36 mouse cellular contexts compared by ENCODE assay signal in the genomic region with DNA sequence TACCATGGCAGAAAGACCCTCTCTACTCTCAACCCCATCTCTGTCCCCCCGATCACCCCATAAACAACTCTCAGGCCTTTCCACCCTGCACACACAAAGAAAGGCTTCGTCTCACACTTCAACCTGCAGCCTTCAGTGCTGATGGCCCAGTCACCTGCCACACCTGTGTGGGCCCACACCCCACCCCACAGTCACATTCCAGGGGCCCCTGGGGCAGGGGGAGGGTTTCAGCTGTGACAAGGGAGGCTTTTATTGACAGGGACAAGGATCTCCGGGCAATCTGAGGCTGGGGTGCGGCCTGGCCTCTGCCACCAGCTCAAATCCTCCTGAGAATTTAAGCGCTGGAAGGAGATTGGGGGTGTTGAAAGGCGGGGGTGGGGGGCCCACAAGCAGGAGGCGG. TPM values are rescaled to one million over a fixed set of nuclear protein-coding genes. Genes with fewer than 3 reads are reported as not detected.
DNase-seq lines count a peak whose midpoint lies in the region; ATAC-seq and TF ChIP-seq lines count a peak whose summit lies in the region.
"Had no signal": no experiment of that assay in that cellular context is flagged by ENCODE, and none has a peak within 500 bp of the region (broad histone marks: within the 10 kb centered on the region; RNA-seq: fewer than 3 reads in every experiment).

No protein-coding gene starts in this region.

- TF ChIP-seq CTCF in intestine, postnatal 0 days (IDR thresholded peaks at IDR 0.05; ENCODE audit: low read depth), result no peak
- TF ChIP-seq CTCF in stomach, postnatal 0 days (IDR thresholded peaks at IDR 0.05; ENCODE audit: low read depth), result no peak

- peak overlapping the region; percentile 20; the same call in 1 of the 2 replicates for H3K9ac ChIP-seq in lung, embryonic 16.5 days (ENCODE audit: low read length)
- H3K9ac ChIP-seq in embryonic facial prominence, embryonic 15.5 days, result no peak overlapping the region
- no peak overlapping the region for H3K9ac ChIP-seq in intestine, postnatal 0 days (ENCODE audit: low read depth, low read length)
- no peak overlapping the region for H3K9ac ChIP-seq in stomach, postnatal 0 days (ENCODE audit: low read length)
- H3K9ac ChIP-seq: forebrain, embryonic 12.5 days; hindbrain, embryonic 15.5 days; midbrain, embryonic 12.5 days had no signal

- no peak for DNase-seq in lung, postnatal 4 days
- DNase-seq in stomach, postnatal 0 days (ENCODE audit: low spot score), result peak; percentile 83
- no peak for DNase-seq in spleen, adult 12 weeks (ENCODE audit: low spot score)
- DNase-seq: B cell, adult 2 months; cerebellum, adult 11 months; cerebellum, adult 9-11 months; gastrocnemius, postnatal 36 days; kidney, adult 11 months; kidney, postnatal 4 days; layer of hippocampus, adult 9-11 months; left cerebral cortex, postnatal 4 days; liver; thymus, adult 2 months had no signal

- H3K27ac ChIP-seq in lung, embryonic 16.5 days (ENCODE audit: low read length), result peak overlapping the region; percentile 71
- H3K27ac ChIP-seq in embryonic facial prominence, embryonic 15.5 days (replicated peaks), result peak overlapping the region; percentile 44; the same call in 1 of the 2 replicates
- peak overlapping the region; percentile 29; the same call in 1 of the 2 replicates for H3K27ac ChIP-seq in intestine, postnatal 0 days (ENCODE audit: low read depth, low read length)
- H3K27ac ChIP-seq in stomach, postnatal 0 days (replicated peaks), result peak overlapping the region; percentile 70
- H3K27ac ChIP-seq: forebrain, embryonic 12.5 days; hindbrain, embryonic 15.5 days; midbrain, embryonic 12.5 days had no signal

- H3K36me3 ChIP-seq in lung, embryonic 16.5 days (ENCODE audit: control insufficient read depth, insufficient read depth, low read length), result no peaks in the 10 kb centered on the region
- no peaks in the 10 kb centered on the region for H3K36me3 ChIP-seq in embryonic facial prominence, embryonic 15.5 days
- H3K36me3 ChIP-seq in intestine, postnatal 0 days (ENCODE audit: control insufficient read depth, insufficient read depth), result no peaks in the 10 kb centered on the region
- no peaks in the 10 kb centered on the region for H3K36me3 ChIP-seq in stomach, postnatal 0 days (ENCODE audit: control insufficient read depth, insufficient read depth, low read length)
- H3K36me3 ChIP-seq: forebrain, embryonic 12.5 days; G1E; hindbrain, embryonic 15.5 days; midbrain, embryonic 12.5 days had no signal

- no peak overlapping the region for H3K4me2 ChIP-seq in lung, embryonic 16.5 days (ENCODE audit: low read depth, low read length)
- no peak overlapping the region for H3K4me2 ChIP-seq in embryonic facial prominence, embryonic 15.5 days (replicated peaks)
- no peak overlapping the region for H3K4me2 ChIP-seq in intestine, postnatal 0 days (replicated peaks; ENCODE audit: low read depth)
- no peak overlapping the region for H3K4me2 ChIP-seq in stomach, postnatal 0 days (replicated peaks; ENCODE audit: low read depth)
- H3K4me2 ChIP-seq: forebrain, embryonic 12.5 days; hindbrain, embryonic 15.5 days; midbrain, embryonic 12.5 days had no signal

- H3K4me1 ChIP-seq in lung, embryonic 16.5 days (replicated peaks; ENCODE audit: control insufficient read depth, insufficient read depth, low read length), result peaks cover 14% of the 10 kb centered on the region
- H3K4me1 ChIP-seq in embryonic facial prominence, embryonic 15.5 days, result peaks cover 16% of the 10 kb centered on the region; the same call in 1 of the 2 replicates
- peaks cover 6% of the 10 kb centered on the region; the same call in 1 of the 2 replicates for H3K4me1 ChIP-seq in intestine, postnatal 0 days (replicated peaks; ENCODE audit: control insufficient read depth, insufficient read depth, low read length)
- H3K4me1 ChIP-seq in stomach, postnatal 0 days (replicated peaks; ENCODE audit: control insufficient read depth, insufficient read depth), result 0 out of 2 replicates have a peak, but pooled peaks cover 3% of the 10 kb centered on the region

- WGBS in lung, embryonic 16.5 days, result 47% methylated on average over 7 of the region's 7 CpGs
- 39% methylated on average over 7 of the region's 7 CpGs for WGBS in embryonic facial prominence, embryonic 15.5 days
- WGBS in intestine, postnatal 0 days, result 27% methylated on average over 7 of the region's 7 CpGs
- WGBS in stomach, postnatal 0 days, result 46% methylated on average over 7 of the region's 7 CpGs

- no peak for TF ChIP-seq EP300 in stomach, postnatal 0 days (optimal IDR thresholded peaks at IDR 0.05)

- H3K4me3 ChIP-seq in lung, embryonic 16.5 days (ENCODE audit: low read length), result no peak overlapping the region
- no peak overlapping the region for H3K4me3 ChIP-seq in embryonic facial prominence, embryonic 15.5 days (replicated peaks)
- no peak overlapping the region for H3K4me3 ChIP-seq in intestine, postnatal 0 days (ENCODE audit: low read depth, low read length)
- no peak overlapping the region for H3K4me3 ChIP-seq in stomach, postnatal 0 days (ENCODE audit: low read depth, low read length)
- H3K4me3 ChIP-seq: forebrain, embryonic 12.5 days; hindbrain, embryonic 15.5 days; midbrain, embryonic 12.5 days had no signal

- no peaks in the 10 kb centered on the region for H3K27me3 ChIP-seq in lung, embryonic 16.5 days (ENCODE audit: control insufficient read depth, insufficient read depth, low read depth, low read length)
- peaks cover 1% of the 10 kb centered on the region; the same call in 1 of the 2 replicates for H3K27me3 ChIP-seq in embryonic facial prominence, embryonic 15.5 days
- H3K27me3 ChIP-seq in intestine, postnatal 0 days (replicated peaks; ENCODE audit: control insufficient read depth, insufficient read depth, low read length), result no peaks in the 10 kb centered on the region
- H3K27me3 ChIP-seq in stomach, postnatal 0 days (ENCODE audit: control insufficient read depth, insufficient read depth, low read length), result no peaks in the 10 kb centered on the region
- H3K27me3 ChIP-seq: Patski had no signal

- no peaks in the 10 kb centered on the region for H3K9me3 ChIP-seq in lung, embryonic 16.5 days (ENCODE audit: control insufficient read depth, low read length)
- no peaks in the 10 kb centered on the region for H3K9me3 ChIP-seq in embryonic facial prominence, embryonic 15.5 days (replicated peaks)
- H3K9me3 ChIP-seq in intestine, postnatal 0 days (ENCODE audit: control insufficient read depth), result no peaks in the 10 kb centered on the region
- H3K9me3 ChIP-seq in stomach, postnatal 0 days (ENCODE audit: control insufficient read depth, low read length), result no peaks in the 10 kb centered on the region
- H3K9me3 ChIP-seq: forebrain, embryonic 12.5 days; hindbrain, embryonic 15.5 days; midbrain, embryonic 12.5 days had no signal

- ATAC-seq in lung, embryonic 16.5 days (ENCODE audit: low read depth), result peak; percentile 72
- ATAC-seq in embryonic facial prominence, embryonic 15.5 days (ENCODE audit: insufficient number of reproducible peaks, low FRiP score, low TSS enrichment, low read depth), result no peak
- peak; percentile 80 for ATAC-seq in intestine, postnatal 0 days
- peak; percentile 60 for ATAC-seq in stomach, postnatal 0 days (ENCODE audit: low FRiP score, low TSS enrichment)
- ATAC-seq in megakaryocyte progenitor cell, adult 5-6 weeks (replicated peaks; ENCODE audit: poor library complexity), result no peak
- ATAC-seq: Patski had no signal

RNA-seq across cellular contexts. Expression of gene Krt15, which starts 3.1 kb away (rescaled TPM):
- 59.9 and 78.6 TPM in 2 replicates for polyA plus RNA-seq in lung, embryonic 16.5 days (2015; fragmentation: Nextera tagmentation; extraction: Ambion mirVana)
- 1,131 and 1,207 TPM in 2 replicates for polyA plus RNA-seq in embryonic facial prominence, embryonic 15.5 days (2015; fragmentation: Nextera tagmentation; extraction: Ambion mirVana)
- 1.2 and 1.5 TPM in 2 replicates for polyA plus RNA-seq in intestine, postnatal 0 days (2015; fragmentation: Nextera tagmentation; extraction: Ambion mirVana)
- 758 and 921 TPM in 2 replicates for polyA plus RNA-seq in stomach, postnatal 0 days (2015; fragmentation: Nextera tagmentation; extraction: Ambion mirVana)
- total RNA-seq in megakaryocyte progenitor cell, adult 5-6 weeks (2015), result not detected in 2 replicates
- not detected in 2 replicates for total RNA-seq in megakaryocyte progenitor cell, adult 5-6 weeks (2017)
- total RNA-seq: adrenal gland, adult 18-20 months; common myeloid progenitor, adult 5-6 weeks; G1E; gastrocnemius, adult 18-20 months; gastrocnemius, postnatal 36 days; heart, postnatal 25 days; left cerebral cortex, adult 8-10 months; left cerebral cortex, postnatal 4 days; monocyte, adult 5-6 weeks had no signal
- polyA plus RNA-seq: G1E; spleen, adult 2 months had no signal

RNA-seq across cellular contexts. Expression of gene Krt19, which starts 9.7 kb away (rescaled TPM):
- polyA plus RNA-seq in lung, embryonic 16.5 days (2015; fragmentation: Nextera tagmentation; extraction: Ambion mirVana), result 349 and 432 TPM in 2 replicates
- 227 and 305 TPM in 2 replicates for polyA plus RNA-seq in embryonic facial prominence, embryonic 15.5 days (2015; fragmentation: Nextera tagmentation; extraction: Ambion mirVana)
- polyA plus RNA-seq in intestine, postnatal 0 days (2015; fragmentation: Nextera tagmentation; extraction: Ambion mirVana), result 491 and 533 TPM in 2 replicates
- polyA plus RNA-seq in stomach, postnatal 0 days (2015; fragmentation: Nextera tagmentation; extraction: Ambion mirVana), result 1,512 and 1,618 TPM in 2 replicates
- not detected in 2 replicates for total RNA-seq in megakaryocyte progenitor cell, adult 5-6 weeks (2015)
- total RNA-seq in megakaryocyte progenitor cell, adult 5-6 weeks (2017), result not detected in 2 replicates
- total RNA-seq: common myeloid progenitor, adult 5-6 weeks; G1E; left cerebral cortex, adult 8-10 months; monocyte, adult 5-6 weeks had no signal
- polyA plus RNA-seq: G1E, Patski had no signal

RNA-seq across cellular contexts. Expression of gene Krt13, which starts 17.4 kb away (rescaled TPM):
- polyA plus RNA-seq in lung, embryonic 16.5 days (2015; fragmentation: Nextera tagmentation; extraction: Ambion mirVana), result 4.5 and 8.2 TPM in 2 replicates
- polyA plus RNA-seq in embryonic facial prominence, embryonic 15.5 days (2015; fragmentation: Nextera tagmentation; extraction: Ambion mirVana), result 155 and 225 TPM in 2 replicates
- not detected in 2 replicates for polyA plus RNA-seq in intestine, postnatal 0 days (2015; fragmentation: Nextera tagmentation; extraction: Ambion mirVana)
- 2,802 and 3,195 TPM in 2 replicates for polyA plus RNA-seq in stomach, postnatal 0 days (2015; fragmentation: Nextera tagmentation; extraction: Ambion mirVana)
- total RNA-seq in megakaryocyte progenitor cell, adult 5-6 weeks (2015), result not detected in 2 replicates
- not detected in 2 replicates for total RNA-seq in megakaryocyte progenitor cell, adult 5-6 weeks (2017)
- total RNA-seq: adrenal gland, adult 18-20 months; adrenal gland, postnatal 4 days; CH12.LX; common myeloid progenitor, adult 5-6 weeks; gastrocnemius, adult 18-20 months; gastrocnemius, postnatal 36 days; heart, adult 8-10 months; heart, postnatal 25 days; left cerebral cortex, adult 8-10 months; left cerebral cortex, postnatal 4 days; monocyte, adult 5-6 weeks had no signal
- polyA plus RNA-seq: forebrain, embryonic 12.5 days; G1E; heart, embryonic 14.5 days; liver, embryonic 16.5 days; midbrain, embryonic 12.5 days; Patski had no signal

RNA-seq across cellular contexts. Expression of gene Krt36, which starts 33.4 kb away (rescaled TPM):
- polyA plus RNA-seq in lung, embryonic 16.5 days (2015; fragmentation: Nextera tagmentation; extraction: Ambion mirVana), result 0.20 TPM in 1 of 2 replicates, not detected in the other
- 0.76 and 1.9 TPM in 2 replicates for polyA plus RNA-seq in embryonic facial prominence, embryonic 15.5 days (2015; fragmentation: Nextera tagmentation; extraction: Ambion mirVana)
- polyA plus RNA-seq in intestine, postnatal 0 days (2015; fragmentation: Nextera tagmentation; extraction: Ambion mirVana), result 0.09 and 0.16 TPM in 2 replicates
- polyA plus RNA-seq in stomach, postnatal 0 days (2015; fragmentation: Nextera tagmentation; extraction: Ambion mirVana), result 0.30 and 0.48 TPM in 2 replicates
- total RNA-seq in megakaryocyte progenitor cell, adult 5-6 weeks (2015), result not detected in 2 replicates
- not detected in 2 replicates for total RNA-seq in megakaryocyte progenitor cell, adult 5-6 weeks (2017)
- total RNA-seq: CH12.LX; common myeloid progenitor, adult 5-6 weeks; G1E; gastrocnemius, adult 18-20 months; gastrocnemius, postnatal 36 days; heart, adult 8-10 months; heart, postnatal 25 days; left cerebral cortex, adult 8-10 months; left cerebral cortex, postnatal 4 days; monocyte, adult 5-6 weeks; neutrophil, adult 5-6 weeks had no signal
- polyA plus RNA-seq: forebrain, embryonic 12.5 days; G1E; heart, embryonic 14.5 days; hindbrain, embryonic 15.5 days; liver, embryonic 16.5 days; midbrain, embryonic 12.5 days; Patski; spleen, adult 2 months had no signal

RNA-seq across cellular contexts. Expression of gene Krt35, which starts 42.8 kb away (rescaled TPM):
- polyA plus RNA-seq in lung, embryonic 16.5 days (2015; fragmentation: Nextera tagmentation; extraction: Ambion mirVana), result not detected in 2 replicates
- polyA plus RNA-seq in embryonic facial prominence, embryonic 15.5 days (2015; fragmentation: Nextera tagmentation; extraction: Ambion mirVana), result 23.0 and 37.6 TPM in 2 replicates
- polyA plus RNA-seq in intestine, postnatal 0 days (2015; fragmentation: Nextera tagmentation; extraction: Ambion mirVana), result 0.26 and 0.44 TPM in 2 replicates
- polyA plus RNA-seq in stomach, postnatal 0 days (2015; fragmentation: Nextera tagmentation; extraction: Ambion mirVana), result 0.21 and 0.33 TPM in 2 replicates
- total RNA-seq in megakaryocyte progenitor cell, adult 5-6 weeks (2015), result not detected in 2 replicates
- total RNA-seq in megakaryocyte progenitor cell, adult 5-6 weeks (2017), result not detected in 2 replicates
- total RNA-seq: adrenal gland, adult 18-20 months; adrenal gland, postnatal 4 days; CH12.LX; common myeloid progenitor, adult 5-6 weeks; G1E; gastrocnemius, adult 18-20 months; gastrocnemius, postnatal 36 days; heart, adult 8-10 months; heart, postnatal 25 days; left cerebral cortex, adult 8-10 months; left cerebral cortex, postnatal 4 days; monocyte, adult 5-6 weeks; neutrophil, adult 5-6 weeks had no signal
- polyA plus RNA-seq: forebrain, embryonic 12.5 days; G1E; heart, embryonic 14.5 days; hindbrain, embryonic 15.5 days; kidney, embryonic 16.5 days; liver, embryonic 16.5 days; midbrain, embryonic 12.5 days; Patski; spleen, adult 2 months had no signal

Comparison
In these comparisons a context has a peak if more than half of its experiments do, and no peak if none do; other contexts are left out.
1. ATAC-seq: peak in lung, embryonic 16.5 days (single experiment), intestine, postnatal 0 days (single experiment) and stomach, postnatal 0 days (single experiment); none in embryonic facial prominence, embryonic 15.5 days (single experiment) and megakaryocyte progenitor cell, adult 5-6 weeks (single experiment).
2. RNA of gene Krt15, which starts 3.1 kb away (polyA plus RNA-seq): 1,131 to 1,207 TPM in embryonic facial prominence, embryonic 15.5 days, 758 to 921 TPM in stomach, postnatal 0 days and 59.9 to 78.6 TPM in lung, embryonic 16.5 days; 1.2 to 1.5 TPM in intestine, postnatal 0 days; every median in the first group is over 10 times any median in the second.
3. RNA of gene Krt13, which starts 17.4 kb away (polyA plus RNA-seq): 2,802 to 3,195 TPM in stomach, postnatal 0 days and 155 to 225 TPM in embryonic facial prominence, embryonic 15.5 days; 4.5 to 8.2 TPM in lung, embryonic 16.5 days and not detected in intestine, postnatal 0 days; every median in the first group is over 10 times any median in the second.
4. Peak in every context shown above with its lines, with median percentiles within 50 percentile points of each other: H3K27ac ChIP-seq.